Mouse (Mus musculus) adrenal gland, postnatal 4 days (tissue): ENCODE results near the gene Ndufb3. TPM values are rescaled to one million over a fixed set of nuclear protein-coding genes. Genes with fewer than 3 reads are reported as not detected.
"Not testable (repeated sequence)": the region's sequence is repeated elsewhere in the genome, so short reads cannot be mapped to it uniquely, and the experiment has no call there.

ENCODE experiments used
- DNase-seq, 2 experiments: peaks; one replicate each; pipeline ENCODE4 v3.0.0; 2021 to 2022; ENCODE audit warnings: low spot score in 2 of 2, mixed read lengths in 2 of 2
- total RNA-seq, 2 experiments: library from RNA; stranded (reverse); gene quantifications; 2 replicates each; pipeline ENCODE4 v1.2.3; 2021

Ndufb3 gene
- total RNA-seq, 2 experiments from 2014 or later = 101 to 118 TPM

GRCm38 (mm10) chr1:58616176-58616575 lies 30.0 kb downstream of the Ndufb3 start:
- no peak for DNase-seq

DNA sequence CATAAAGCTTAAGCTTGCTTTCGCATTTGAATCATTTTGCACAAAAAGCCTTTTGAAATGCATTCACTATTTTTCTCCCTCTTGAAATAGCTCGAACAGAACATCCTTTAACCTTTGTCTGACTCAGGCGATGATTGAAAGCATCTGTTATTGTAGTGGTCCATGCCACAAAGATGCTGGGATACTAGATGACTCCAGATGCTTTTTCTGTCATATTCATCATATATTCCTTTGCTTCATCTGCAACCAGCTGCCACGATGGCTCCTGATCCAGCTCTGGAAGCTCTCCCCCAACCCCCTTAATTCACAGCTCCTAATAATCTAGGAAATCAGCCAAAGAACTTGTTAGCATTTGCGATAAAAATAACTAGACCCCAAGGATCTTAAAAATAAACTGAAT lies 30.9 kb downstream of the Ndufb3 start:
- DNase-seq = no peak

GRCm38 (mm10) chr1:58617978-58618668 lies 31.9 kb downstream of the Ndufb3 start:
- no peak for DNase-seq

DNA sequence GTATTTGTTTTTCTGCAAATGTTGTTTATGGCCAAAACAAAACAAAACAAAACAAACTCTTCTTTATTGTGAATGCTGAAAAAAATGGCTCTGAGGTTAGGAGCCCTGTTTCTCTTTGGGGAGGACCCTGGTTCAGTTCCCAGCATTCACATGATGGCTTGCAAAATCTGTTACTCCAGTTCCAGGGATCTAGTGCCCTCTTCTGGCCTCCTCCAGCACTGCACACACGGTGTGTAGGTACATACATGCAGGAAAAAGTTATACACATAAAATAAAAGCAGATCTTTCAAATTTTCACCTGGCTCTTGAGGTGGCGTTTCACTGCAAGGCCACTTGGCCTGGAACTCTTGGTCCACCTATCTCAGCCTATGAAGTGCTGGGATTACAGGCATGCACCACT lies 32.6 kb downstream of the Ndufb3 start:
- DNase-seq = no peak

GRCm38 (mm10) chr1:58621251-58621650 lies 35.1 kb downstream of the Ndufb3 start:
- DNase-seq = no peak

DNA sequence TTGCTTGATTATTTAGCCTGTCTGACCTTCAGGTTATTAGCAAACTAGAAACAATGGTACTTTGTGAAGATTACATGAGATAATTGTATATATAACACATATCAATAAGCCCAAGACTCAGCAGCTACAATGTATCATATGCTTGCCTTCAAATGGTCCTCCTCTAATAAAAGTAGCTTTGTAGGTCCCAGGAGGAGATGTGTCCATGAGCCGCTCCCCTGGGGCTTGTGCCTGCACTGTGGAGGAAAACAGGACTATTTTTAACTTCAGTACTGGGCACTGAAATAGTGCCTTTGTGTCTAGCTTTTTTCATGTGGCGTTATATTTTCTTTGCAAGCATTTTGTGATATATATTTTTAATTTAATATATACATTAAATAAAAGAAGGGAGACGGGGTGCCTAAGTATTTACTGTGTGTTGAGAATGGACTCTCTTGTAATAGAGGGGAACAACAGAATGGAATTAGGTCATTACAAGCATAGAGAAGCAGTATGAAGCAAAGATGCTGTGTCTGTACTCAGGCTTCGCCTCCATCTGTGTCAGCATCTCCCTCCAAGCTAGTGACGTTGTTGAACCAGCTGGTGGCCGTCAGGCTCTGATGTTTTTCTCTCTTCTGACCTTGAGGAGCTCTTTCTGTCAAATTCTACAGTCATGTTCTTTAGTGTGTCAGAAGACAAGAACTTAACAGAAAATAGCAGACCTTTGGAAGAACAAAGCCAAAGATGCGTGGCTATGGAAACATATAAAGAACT lies 36.0 kb downstream of the Ndufb3 start:
- DNase-seq = no peak

DNA sequence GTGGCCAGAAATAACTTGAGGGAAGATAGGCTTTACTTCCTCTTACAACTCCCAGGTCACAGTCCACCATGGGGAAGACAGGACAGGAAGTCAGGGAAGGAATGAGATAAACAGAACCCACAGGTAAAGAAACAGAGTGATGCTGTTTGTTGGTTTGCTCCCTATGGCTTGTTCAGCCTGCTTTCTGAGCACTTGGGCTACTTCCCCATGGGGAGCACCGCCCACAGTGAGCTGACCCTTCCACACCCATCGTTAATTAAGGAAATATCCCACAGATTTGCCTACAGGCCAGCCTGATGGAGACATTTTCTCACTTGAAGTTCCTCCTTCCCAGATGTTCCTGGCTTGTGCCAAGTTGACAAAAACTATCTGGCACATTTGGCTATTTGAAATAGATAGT lies 42.7 kb downstream of the Ndufb3 start:
- not testable (repeated sequence) for DNase-seq

Other genes starting within 250 kb of the Ndufb3 start
- 100 to 1,000 TPM; 180 to 189 TPM for gene Bzw1, start 193.5 kb upstream of the Ndufb3 start, total RNA-seq
- 100 to 1,000 TPM; 195 to 199 TPM for gene Clk1, start 162.3 kb upstream of the Ndufb3 start, total RNA-seq
- gene Nif3l1, start 141.2 kb upstream of the Ndufb3 start, total RNA-seq = 10 to 100 TPM; 19.0 to 21.2 TPM
- 10 to 100 TPM; 35.1 to 37.5 TPM for gene Ppil3, start 140.9 kb upstream of the Ndufb3 start, total RNA-seq
- 10 to 100 TPM; 27.4 to 29.4 TPM for gene Orc2, start 81.3 kb upstream of the Ndufb3 start, total RNA-seq
- gene Fam126b, start 61 bp upstream of the Ndufb3 start, total RNA-seq = 10 to 100 TPM; 24.3 to 27.7 TPM
- under 1 TPM; 0.20 to 0.25 TPM for gene Als2cr12, start 109.6 kb downstream of the Ndufb3 start, total RNA-seq
- 100 to 1,000 TPM; 101 to 104 TPM for gene Cflar, start 125.1 kb downstream of the Ndufb3 start, total RNA-seq
- gene Casp8, start 209.0 kb downstream of the Ndufb3 start, total RNA-seq = 10 to 100 TPM; 25.6 to 29.8 TPM